Mouse (Mus musculus) midbrain, postnatal 0 days (tissue): ENCODE measurements around the gene Cog3. TPM values are rescaled to one million over a fixed set of nuclear protein-coding genes. Genes with fewer than 3 reads are reported as not detected.

Experiments used
- ATAC-seq: fragments of 200-750 bp; cut with Nextera tagmentation; 2 replicates; pipeline ENCODE4 v1.8.0; 2017; ENCODE audit warnings: moderate number of reproducible peaks, mild to moderate bottlenecking, moderate TSS enrichment, moderate library complexity; ENCODE audit not compliant: low FRiP score
- DNase-seq: peaks from one replicate; pipeline ENCODE4 v3.0.0-alpha.2; 2015; ENCODE audit warnings: low spot score
- H3K27ac ChIP-seq: fragments of 300-500 bp; sonication (generic); 2 replicates; pipeline ENCODE4 v1.5.1; 2014; ENCODE audit warnings: low read depth, mild to moderate bottlenecking, low read length, mixed read lengths
- H3K27me3 ChIP-seq: fragments of 300-500 bp; sonication (generic); 2 replicates; pipeline ENCODE4 v1.6.1; 2014; ENCODE audit warnings: low read length, control low read depth, mixed read lengths; ENCODE audit not compliant: insufficient read depth
- H3K36me3 ChIP-seq: fragments of 300-500 bp; sonication (generic); 2 replicates; pipeline ENCODE4 v1.6.1; 2014; ENCODE audit warnings: low read length, control low read depth, mixed read lengths; ENCODE audit not compliant: insufficient read depth
- H3K4me1 ChIP-seq: fragments of 300-500 bp; sonication (generic); 2 replicates; pipeline ENCODE4 v1.6.1; 2014; ENCODE audit warnings: mild to moderate bottlenecking, control low read depth, antibody characterized with exemption, low read length, mixed read lengths; ENCODE audit not compliant: insufficient read depth
- H3K4me2 ChIP-seq: fragments of 300-500 bp; sonication (generic); 2 replicates; pipeline ENCODE4 v1.6.1; 2014; ENCODE audit warnings: low read depth, mild to moderate bottlenecking, low read length, mixed read lengths; ENCODE audit not compliant: poor library complexity, severe bottlenecking
- H3K4me3 ChIP-seq: fragments of 300-500 bp; sonication (generic); 2 replicates; pipeline ENCODE4 v1.5.1; 2014; ENCODE audit warnings: low read depth, mild to moderate bottlenecking, low read length, moderate library complexity
- H3K9ac ChIP-seq: fragments of 300-500 bp; sonication (generic); replicated peaks from 2 replicates; pipeline ENCODE4 v1.6.1; 2014; ENCODE audit warnings: mild to moderate bottlenecking, low read length, moderate library complexity, mixed read lengths; ENCODE audit not compliant: poor library complexity, severe bottlenecking
- H3K9me3 ChIP-seq: fragments of 300-500 bp; sonication (generic); 2 replicates; pipeline ENCODE4 v1.6.1; 2016; ENCODE audit warnings: low read length, control low read depth
- CTCF ChIP-seq: IDR thresholded peaks from 2 replicates; pipeline ENCODE4 v1.5.1; 2016; ENCODE audit warnings: antibody characterized with exemption, mild to moderate bottlenecking
- WGBS: fragments of 180-500 bp; shearing (Covaris S2); extraction: QIAGEN DNeasy Blood & Tissue Kit; methylation state at CpG from one replicate; pipeline ENCODE4 v1.1.7; 2014; 5-methylcytosine and 5-hydroxymethylcytosine counted together
- polyA plus RNA-seq: library from polyadenylated mRNA; unstranded; fragments of >200 nt; fragmentation: Nextera tagmentation; extraction: Ambion mirVana; gene quantifications from 2 replicates; pipeline ENCODE4 v1.2.1, GENCODE M21; 2015
- total RNA-seq: library from RNA; depleted of rRNA; stranded (reverse); fragments of >200 nt; gene quantifications from 2 replicates; pipeline ENCODE4 v1.2.3, GENCODE M21; 2014

Gene Cog3
- total and polyA plus RNA-seq, 2 experiments from 2014 or later, result 12.9 to 19.3 TPM

DNA sequence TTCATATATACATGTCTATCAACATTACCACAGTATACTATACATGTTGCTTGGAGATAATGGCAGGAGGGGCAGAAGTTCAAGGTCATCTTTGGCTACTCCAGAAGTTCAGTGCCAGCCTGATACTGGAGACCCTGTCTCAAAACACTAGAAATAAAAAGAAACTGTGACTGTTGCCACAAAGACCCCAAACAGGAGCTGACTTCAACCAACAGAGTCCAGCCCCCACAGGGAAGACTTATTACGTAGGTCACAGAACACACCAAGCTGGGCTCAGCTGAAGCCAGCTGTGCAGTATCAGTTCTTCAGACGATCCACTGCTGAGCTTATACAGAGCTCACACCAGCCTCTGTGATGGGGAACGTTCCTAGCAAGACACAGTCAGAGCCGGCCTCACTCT lies 37.9 kb downstream of the Cog3 start:
- no peak overlapping the region for H3K9ac ChIP-seq
- peaks cover 37% of the 10 kb centered on the region for H3K36me3 ChIP-seq
- 89% methylated on average over 4 of the region's 4 CpGs for WGBS
- DNase-seq, result no peak
- no peaks in the 10 kb centered on the region for H3K9me3 ChIP-seq
- H3K4me1 ChIP-seq, result no peaks in the 10 kb centered on the region
- no peaks in the 10 kb centered on the region for H3K27me3 ChIP-seq
- ATAC-seq, result no peak
- no peak overlapping the region for H3K27ac ChIP-seq
- no peak for TF ChIP-seq CTCF
- H3K4me3 ChIP-seq, result no peak overlapping the region
- no peak overlapping the region for H3K4me2 ChIP-seq

DNA sequence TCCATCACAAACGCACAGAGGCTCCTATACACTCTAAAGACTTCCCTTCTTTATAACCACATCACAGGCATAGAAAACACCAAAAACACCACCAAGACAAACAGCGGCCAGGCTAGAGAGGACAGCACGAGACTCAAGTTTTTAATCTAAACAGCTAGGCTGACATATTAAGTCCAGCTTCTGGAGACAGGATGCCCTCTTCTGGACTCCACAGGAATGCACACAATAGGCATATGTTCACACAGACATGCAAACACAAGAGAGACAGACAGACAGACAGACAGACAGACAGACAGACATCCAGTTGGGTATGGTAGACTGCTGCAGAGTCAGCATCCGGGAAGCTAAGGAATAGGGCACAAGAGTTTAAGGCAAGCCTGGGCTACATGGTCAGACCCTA lies 40.7 kb downstream of the Cog3 start:
- H3K36me3 ChIP-seq, result peaks cover 35% of the 10 kb centered on the region
- no peak overlapping the region for H3K4me2 ChIP-seq
- TF ChIP-seq CTCF, result peak; percentile 81
- no peak overlapping the region for H3K4me3 ChIP-seq
- H3K27ac ChIP-seq, result no peak overlapping the region
- H3K9ac ChIP-seq, result no peak overlapping the region
- peak; percentile 66 for DNase-seq
- H3K27me3 ChIP-seq, result no peaks in the 10 kb centered on the region
- no peaks in the 10 kb centered on the region for H3K4me1 ChIP-seq
- 74% methylated on average over 4 of the region's 4 CpGs for WGBS
- H3K9me3 ChIP-seq, result no peaks in the 10 kb centered on the region
- no peak for ATAC-seq

DNA sequence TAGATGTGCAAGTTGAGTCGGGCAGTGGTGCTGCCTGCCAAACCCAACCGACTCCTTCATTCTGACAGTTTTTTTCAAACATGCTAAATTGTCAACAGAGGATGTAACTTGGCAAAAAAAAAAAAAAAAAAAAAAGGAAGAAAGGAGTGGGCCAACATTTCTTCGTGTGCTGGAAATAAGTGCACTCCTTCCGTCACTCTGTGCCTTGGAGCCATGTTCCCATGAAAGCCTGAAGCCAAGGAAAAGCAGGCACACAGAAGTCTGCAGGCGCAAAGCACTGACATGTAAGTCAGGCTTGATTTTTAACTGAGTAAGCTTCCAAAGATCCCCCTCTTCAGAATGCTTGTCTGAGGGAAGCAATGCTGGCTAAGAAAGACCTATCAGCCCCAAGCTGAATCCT lies 41.6 kb downstream of the Cog3 start:
- no peaks in the 10 kb centered on the region for H3K9me3 ChIP-seq
- WGBS, result 82% methylated on average over 5 of the region's 5 CpGs
- no peak overlapping the region for H3K27ac ChIP-seq
- no peak overlapping the region for H3K4me3 ChIP-seq
- no peaks in the 10 kb centered on the region for H3K27me3 ChIP-seq
- H3K4me2 ChIP-seq, result no peak overlapping the region
- H3K9ac ChIP-seq, result no peak overlapping the region
- TF ChIP-seq CTCF, result no peak
- ATAC-seq (no peak), DNase-seq (no peak)
- no peaks in the 10 kb centered on the region for H3K4me1 ChIP-seq
- H3K36me3 ChIP-seq, result peaks cover 26% of the 10 kb centered on the region

DNA sequence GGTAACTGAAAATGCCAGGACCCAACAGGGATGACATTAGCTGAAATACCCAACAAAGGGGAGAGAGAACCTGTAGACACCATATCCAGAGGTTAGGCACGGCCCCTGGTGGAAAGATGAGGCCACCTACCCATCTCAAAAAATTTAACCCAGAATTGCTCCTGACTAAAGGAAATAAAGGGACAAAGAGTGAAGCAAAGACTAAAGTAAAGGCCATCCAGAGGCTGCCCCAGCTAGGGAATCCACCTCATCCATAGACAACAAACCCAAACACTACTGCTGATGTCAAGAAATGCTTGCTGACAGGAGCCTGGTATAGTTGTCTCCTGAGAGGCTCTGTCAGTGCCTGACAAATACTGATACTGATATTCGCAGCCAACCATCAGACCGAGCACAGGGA lies 42.6 kb downstream of the Cog3 start:
- H3K9me3 ChIP-seq, result no peaks in the 10 kb centered on the region
- no peak overlapping the region for H3K27ac ChIP-seq
- 96% methylated on average over 3 of the region's 3 CpGs for WGBS
- H3K4me1 ChIP-seq, result no peaks in the 10 kb centered on the region
- H3K27me3 ChIP-seq, result no peaks in the 10 kb centered on the region
- no peak overlapping the region for H3K4me3 ChIP-seq
- H3K36me3 ChIP-seq, result peaks cover 23% of the 10 kb centered on the region
- no peak for DNase-seq
- ATAC-seq, result no peak
- H3K9ac ChIP-seq, result no peak overlapping the region
- H3K4me2 ChIP-seq, result no peak overlapping the region
- TF ChIP-seq CTCF, result no peak

- 83% methylated on average over 1 of the region's 1 CpGs for WGBS
- ATAC-seq (no peak), DNase-seq (no peak)
- no peak for TF ChIP-seq CTCF
- H3K4me1 ChIP-seq, result no peaks in the 10 kb centered on the region
- H3K27me3 ChIP-seq, result no peaks in the 10 kb centered on the region
- no peaks in the 10 kb centered on the region for H3K9me3 ChIP-seq
- no peak overlapping the region for H3K9ac ChIP-seq
- H3K4me2 ChIP-seq, result no peak overlapping the region
- no peak overlapping the region for H3K27ac ChIP-seq
- H3K4me3 ChIP-seq, result no peak overlapping the region
- H3K36me3 ChIP-seq, result peaks cover 30% of the 10 kb centered on the region
These were observed 45.3 kb downstream of the Cog3 start for GRCm38 (mm10) chr14:75708986-75709385.

- H3K9ac ChIP-seq, result no peak overlapping the region
- TF ChIP-seq CTCF, result no peak
- no peak for ATAC-seq
- H3K4me1 ChIP-seq, result no peaks in the 10 kb centered on the region
- H3K4me2 ChIP-seq, result no peak overlapping the region
- no peak overlapping the region for H3K27ac ChIP-seq
- no peaks in the 10 kb centered on the region for H3K27me3 ChIP-seq
- H3K36me3 ChIP-seq, result peaks cover 37% of the 10 kb centered on the region
- DNase-seq, result no peak
- WGBS, result 41% methylated on average over 7 of the region's 7 CpGs
- H3K9me3 ChIP-seq, result no peaks in the 10 kb centered on the region
- no peak overlapping the region for H3K4me3 ChIP-seq
These were observed 46.5 kb downstream of the Cog3 start for GRCm38 (mm10) chr14:75707771-75708170.

DNA sequence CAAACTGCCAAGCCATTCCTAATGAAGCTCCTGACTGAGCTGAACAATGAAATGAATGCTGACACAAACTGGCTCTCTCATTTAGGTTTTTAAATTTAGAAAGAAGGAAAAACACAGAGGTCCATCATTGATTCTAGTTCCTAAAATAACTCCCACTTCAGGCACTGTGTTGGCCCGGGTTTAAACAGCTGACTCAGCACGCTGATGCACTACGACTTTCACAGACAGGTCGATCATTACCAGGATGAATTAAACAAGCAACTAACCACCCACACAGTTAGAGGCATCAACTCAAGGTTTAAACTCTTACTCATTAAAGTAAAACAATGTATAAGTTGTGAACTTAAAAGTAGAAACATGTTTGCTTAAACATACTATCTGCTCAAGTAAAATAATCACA lies 47.7 kb downstream of the Cog3 start:
- DNase-seq (no peak), ATAC-seq (no peak)
- 90% methylated on average over 4 of the region's 4 CpGs for WGBS
- Histone ChIP-seq H3K4me2 (no peak overlapping the region), H3K9me3 (no peaks in the 10 kb centered on the region), H3K9ac (no peak overlapping the region), H3K27ac (no peak overlapping the region), H3K27me3 (no peaks in the 10 kb centered on the region), H3K36me3 (peaks cover 33% of the 10 kb centered on the region), H3K4me1 (no peaks in the 10 kb centered on the region), H3K4me3 (no peak overlapping the region)
- TF ChIP-seq CTCF, result no peak
